Mouse (Mus musculus) E14TG2a.4 (cell line): Measurements from ENCODE around the gene Urb2.

Experiments used
- H3K27me3 ChIP-seq: 2 replicates; pipeline ENCODE4 v1.6.1; 2014; ENCODE audit warnings: low read length, control low read depth; ENCODE audit not compliant: insufficient read depth
- H3K36me3 ChIP-seq: 2 replicates; pipeline ENCODE4 v1.6.1; 2014; ENCODE audit warnings: low read length, control low read depth; ENCODE audit not compliant: insufficient read depth
- H3K4me1 ChIP-seq: replicated peaks from 2 replicates; pipeline ENCODE4 v1.6.1; 2014; ENCODE audit warnings: low read depth, low read length, control low read depth
- H3K4me3 ChIP-seq: replicated peaks from 2 replicates; pipeline ENCODE4 v1.5.1; 2014; ENCODE audit warnings: mild to moderate bottlenecking, low read length
- H3K9me3 ChIP-seq: 2 replicates; pipeline ENCODE4 v1.6.1; 2014; ENCODE audit warnings: low read length, control low read depth
- CTCF ChIP-seq: conservative IDR thresholded peaks from 2 replicates; pipeline ENCODE4 v1.5.1; 2014; ENCODE audit warnings: low read length
- NANOG ChIP-seq: IDR thresholded peaks from 2 replicates; pipeline ENCODE4 v1.6.1; 2014; ENCODE audit warnings: borderline replicate concordance, low read length, mixed read lengths
- POU5F1 ChIP-seq: IDR thresholded peaks from 2 replicates; pipeline ENCODE4 v1.6.1; 2014; ENCODE audit warnings: low read length, borderline replicate concordance

Urb2 gene

DNA sequence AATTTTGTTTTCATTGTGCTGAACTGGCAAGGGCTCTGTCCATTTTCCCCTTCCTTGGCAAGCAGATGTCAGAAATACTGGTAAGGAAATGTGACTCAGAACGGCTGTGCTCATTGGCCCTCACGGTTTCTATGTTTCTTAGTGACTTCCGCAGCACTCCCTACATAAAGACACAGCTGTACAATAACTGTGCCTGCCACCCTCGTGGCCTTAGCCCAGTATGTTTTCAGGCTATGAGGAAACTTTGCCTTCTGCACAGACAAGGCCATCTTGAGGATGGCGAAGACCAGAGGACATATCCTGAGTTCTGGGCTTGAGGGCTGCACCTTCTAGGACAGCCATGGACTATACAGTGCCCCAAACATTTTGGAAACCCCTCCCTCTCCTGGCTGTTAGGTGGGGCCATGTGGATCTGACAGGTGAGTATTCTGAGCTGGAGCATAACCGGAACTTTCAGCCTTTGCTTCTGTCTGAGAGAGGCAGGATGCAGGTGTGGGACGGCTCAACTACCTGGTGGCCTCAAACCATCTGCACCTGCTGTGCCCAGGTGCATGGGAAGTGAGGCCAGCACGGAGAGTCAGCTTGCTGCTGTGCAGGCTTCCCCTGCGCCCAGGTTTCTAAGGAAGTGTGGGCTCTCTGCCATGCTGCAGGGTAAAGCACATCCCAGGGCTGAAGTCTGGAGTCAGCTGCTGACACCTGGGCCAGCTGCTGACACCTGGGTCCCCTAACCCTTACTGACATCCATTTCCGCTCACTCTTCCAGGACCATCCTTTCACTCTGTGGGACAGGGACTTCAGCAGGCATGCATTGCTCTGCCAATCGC lies 35.7 kb downstream of the Urb2 start:
- Histone ChIP-seq H3K9me3 (no peaks in the 10 kb centered on the region), H3K4me1 (no peaks in the 10 kb centered on the region), H3K4me3 (no peak overlapping the region), H3K36me3 (peaks cover 24% of the 10 kb centered on the region), H3K27me3 (no peaks in the 10 kb centered on the region)
- TF ChIP-seq CTCF (no peak), NANOG (no peak), POU5F1 (no peak)

GRCm38 (mm10) chr8:124066325-124067058 lies 45.2 kb downstream of the Urb2 start:
- no peaks in the 10 kb centered on the region for H3K36me3 ChIP-seq
- no peak overlapping the region for H3K4me3 ChIP-seq
- H3K27me3 ChIP-seq = no peaks in the 10 kb centered on the region
- TF ChIP-seq CTCF (no peak), POU5F1 (no peak), NANOG (no peak)
- no peaks in the 10 kb centered on the region for H3K4me1 ChIP-seq
- H3K9me3 ChIP-seq = no peaks in the 10 kb centered on the region

- Histone ChIP-seq H3K27me3 (no peaks in the 10 kb centered on the region), H3K9me3 (no peaks in the 10 kb centered on the region), H3K4me3 (no peak overlapping the region), H3K36me3 (no peaks in the 10 kb centered on the region), H3K4me1 (no peaks in the 10 kb centered on the region)
- TF ChIP-seq POU5F1 (no peak), CTCF (no peak), NANOG (no peak)
Measured at GRCm38 (mm10) chr8:124067059-124067750, 45.9 kb downstream of the Urb2 start.

DNA sequence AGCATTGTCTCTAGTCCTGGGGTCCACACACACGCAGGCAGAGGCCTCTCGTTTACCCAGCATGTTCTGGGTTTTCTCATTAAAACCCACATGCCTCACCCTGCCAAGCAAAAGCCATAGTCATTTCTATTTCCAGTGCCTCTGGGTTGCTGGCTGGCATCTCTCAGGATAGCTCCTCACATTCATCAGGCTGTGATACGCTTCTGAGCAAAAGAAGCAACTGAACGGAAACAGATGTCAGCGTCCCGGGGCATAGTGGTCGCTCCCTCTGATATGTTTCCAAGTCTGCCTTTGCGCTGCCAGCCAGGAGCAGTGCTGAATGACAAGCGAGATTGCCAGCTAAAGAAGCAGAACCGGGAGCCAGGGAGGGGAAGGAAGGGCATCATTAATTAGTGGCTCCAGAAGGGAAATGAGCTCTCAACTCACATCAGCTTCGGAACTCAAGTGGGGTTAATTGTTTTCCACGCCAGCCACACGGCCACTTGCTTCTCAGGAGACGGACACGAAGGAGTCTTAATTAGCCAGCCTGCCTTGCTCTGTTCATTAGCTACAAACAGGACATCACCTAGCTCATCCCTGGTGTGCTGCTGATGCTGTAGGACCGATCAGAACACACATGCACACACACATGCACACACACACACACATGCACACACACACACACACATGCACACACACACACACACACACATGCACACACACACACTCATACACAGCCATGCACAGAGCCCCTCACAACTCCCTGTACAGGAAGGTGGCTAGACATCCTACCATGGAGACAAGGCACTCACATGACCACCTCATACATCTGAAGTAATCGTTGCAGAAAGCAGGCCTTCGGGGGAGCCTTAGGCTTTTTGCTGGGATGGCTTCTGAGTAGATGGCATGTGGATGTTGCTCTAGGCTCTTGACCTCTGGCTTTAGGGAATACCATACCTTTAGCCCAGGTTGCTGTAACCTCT lies 49.3 kb downstream of the Urb2 start:
- H3K36me3 ChIP-seq = no peaks in the 10 kb centered on the region
- no peak overlapping the region for H3K4me3 ChIP-seq
- H3K4me1 ChIP-seq = no peaks in the 10 kb centered on the region
- no peaks in the 10 kb centered on the region for H3K9me3 ChIP-seq
- no peak for TF ChIP-seq POU5F1
- TF ChIP-seq NANOG = no peak
- no peak for TF ChIP-seq CTCF
- no peaks in the 10 kb centered on the region for H3K27me3 ChIP-seq

DNA sequence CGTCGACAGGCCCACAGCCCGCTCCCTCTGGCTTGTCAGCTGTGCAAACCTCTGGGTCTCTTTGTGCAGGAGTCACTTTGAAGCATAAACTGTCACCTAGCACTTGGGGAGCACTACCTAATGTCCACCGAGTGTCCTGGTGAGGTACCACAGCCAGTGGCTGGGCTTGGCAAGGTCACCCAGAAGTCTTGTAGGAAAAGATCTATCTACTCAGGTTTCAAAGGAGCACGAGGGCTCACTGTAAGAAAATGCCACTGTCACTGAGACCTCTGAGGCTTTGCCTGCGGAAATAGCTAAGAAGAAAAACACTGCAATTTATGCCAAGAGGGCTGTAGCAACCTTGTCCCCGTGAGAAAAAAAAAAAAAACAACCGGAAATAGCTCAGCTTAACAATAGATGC lies 54.7 kb downstream of the Urb2 start:
- peaks cover 14% of the 10 kb centered on the region for H3K4me1 ChIP-seq
- H3K9me3 ChIP-seq = no peaks in the 10 kb centered on the region
- no peak overlapping the region for H3K4me3 ChIP-seq
- no peaks in the 10 kb centered on the region for H3K36me3 ChIP-seq
- TF ChIP-seq POU5F1 = no peak
- no peak for TF ChIP-seq NANOG
- TF ChIP-seq CTCF = no peak
- H3K27me3 ChIP-seq = peaks cover 4% of the 10 kb centered on the region; the same call in 1 of the 2 replicates

- Histone ChIP-seq H3K27me3 (peaks cover 4% of the 10 kb centered on the region; the same call in 1 of the 2 replicates), H3K4me1 (peaks cover 14% of the 10 kb centered on the region), H3K36me3 (no peaks in the 10 kb centered on the region), H3K9me3 (no peaks in the 10 kb centered on the region), H3K4me3 (no peak overlapping the region)
- TF ChIP-seq POU5F1 (no peak), CTCF (no peak), NANOG (no peak)
Measured at GRCm38 (mm10) chr8:124076416-124076815, 55.1 kb downstream of the Urb2 start.

GRCm38 (mm10) chr8:124077377-124077776 lies 56.1 kb downstream of the Urb2 start:
- Histone ChIP-seq H3K4me3 (no peak overlapping the region), H3K36me3 (no peaks in the 10 kb centered on the region), H3K27me3 (peaks cover 4% of the 10 kb centered on the region; the same call in 1 of the 2 replicates), H3K9me3 (0 out of 2 replicates have a peak, but pooled peaks cover 3% of the 10 kb centered on the region), H3K4me1 (peaks cover 14% of the 10 kb centered on the region)
- TF ChIP-seq NANOG (no peak), CTCF (no peak), POU5F1 (no peak)
